Mouse (Mus musculus): ENCODE results near the gene Capn15. TPM values are rescaled to one million over a fixed set of nuclear protein-coding genes. Genes with fewer than 3 reads are reported as not detected.
A peak's percentile ranks its signal among the peaks of the same experiment; 100 is the strongest.

Gene Capn15
- polyA plus RNA-seq, 1 experiment from 2014 or later = 20.5 TPM

DNA sequence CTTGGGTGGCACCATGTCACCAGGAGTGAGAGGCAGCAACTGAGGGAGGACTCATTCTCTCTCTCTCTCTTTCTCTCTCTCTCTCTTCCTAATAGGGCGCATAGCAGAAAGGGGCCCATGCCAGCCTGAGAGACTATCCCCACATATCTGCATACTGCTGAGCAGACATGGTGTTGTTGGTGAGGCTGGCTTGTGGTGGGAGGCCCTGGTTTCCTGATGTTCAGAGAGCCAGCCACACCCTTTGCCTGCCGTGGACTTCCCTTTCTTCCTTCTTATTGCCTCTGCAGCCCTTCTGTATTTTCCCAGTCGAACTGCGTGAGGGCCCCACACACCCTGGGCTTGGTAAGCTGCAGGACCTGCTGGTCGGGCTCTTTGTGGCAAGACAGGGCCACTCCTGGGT lies 4.7 kb upstream of the Capn15 start:
- Histone ChIP-seq H3K9ac (no peak overlapping the region), H3K27me3 (no peaks in the 10 kb centered on the region), H3K4me1 (replicated peaks) (peaks cover 10% of the 10 kb centered on the region), H3K36me3 (peaks cover 73% of the 10 kb centered on the region), H3K9me3 (no peaks in the 10 kb centered on the region), H3K4me2 (no peak overlapping the region), H3K27ac (replicated peaks) (no peak overlapping the region), H3K4me3 (no peak overlapping the region)
- no peak for ATAC-seq (ENCODE audit: low read depth)
- WGBS = 93% methylated on average over 5 of the region's 5 CpGs

DNA sequence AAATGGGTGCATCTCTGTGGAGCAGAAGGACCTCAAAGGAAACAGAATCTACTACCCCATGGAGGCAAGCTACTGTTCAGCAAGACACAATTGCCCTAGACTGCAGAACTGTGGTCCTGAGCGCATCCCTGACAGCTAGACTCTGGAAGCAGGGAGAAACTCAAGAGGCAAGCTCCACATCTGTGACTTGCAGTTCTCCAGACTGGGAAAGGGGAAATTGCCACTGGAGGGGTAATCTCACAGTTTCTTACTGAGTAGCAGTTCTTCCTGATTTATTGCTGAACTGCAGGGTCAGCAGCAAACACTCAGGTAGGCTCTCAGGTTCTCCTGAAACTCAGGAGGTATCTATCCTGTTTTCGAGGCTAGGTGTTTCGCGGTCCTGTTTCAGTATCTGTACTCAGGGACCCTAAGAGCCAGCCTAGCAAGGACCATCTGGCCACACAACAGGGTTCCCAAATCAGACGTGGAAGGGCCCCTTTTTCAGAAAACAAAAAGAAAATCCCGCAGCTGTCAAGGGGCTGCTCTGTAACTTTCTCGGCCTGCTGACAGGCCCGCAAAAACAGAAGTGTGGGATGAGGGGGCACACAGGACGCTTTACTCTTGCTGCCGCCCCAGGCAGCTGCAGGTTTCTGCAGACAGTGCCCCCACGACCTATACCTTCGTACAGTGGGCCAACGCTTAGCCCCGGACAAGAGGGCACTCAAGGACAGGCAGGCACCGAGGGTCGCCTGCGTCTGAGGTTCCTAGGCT lies 865 bp downstream of the Capn15 start:
- H3K27ac ChIP-seq (replicated peaks) = peak overlapping the region; percentile 89
- ATAC-seq (ENCODE audit: low read depth) = no peak
- peaks cover 43% of the 10 kb centered on the region for H3K4me1 ChIP-seq (replicated peaks)
- H3K27me3 ChIP-seq = no peaks in the 10 kb centered on the region
- 13% methylated on average over 17 of the region's 17 CpGs for WGBS
- peak overlapping the region; percentile 79 for H3K4me3 ChIP-seq
- peaks cover 18% of the 10 kb centered on the region for H3K36me3 ChIP-seq
- H3K9me3 ChIP-seq = no peaks in the 10 kb centered on the region
- H3K9ac ChIP-seq = peak overlapping the region; percentile 91
- H3K4me2 ChIP-seq = peak overlapping the region; percentile 77

DNA sequence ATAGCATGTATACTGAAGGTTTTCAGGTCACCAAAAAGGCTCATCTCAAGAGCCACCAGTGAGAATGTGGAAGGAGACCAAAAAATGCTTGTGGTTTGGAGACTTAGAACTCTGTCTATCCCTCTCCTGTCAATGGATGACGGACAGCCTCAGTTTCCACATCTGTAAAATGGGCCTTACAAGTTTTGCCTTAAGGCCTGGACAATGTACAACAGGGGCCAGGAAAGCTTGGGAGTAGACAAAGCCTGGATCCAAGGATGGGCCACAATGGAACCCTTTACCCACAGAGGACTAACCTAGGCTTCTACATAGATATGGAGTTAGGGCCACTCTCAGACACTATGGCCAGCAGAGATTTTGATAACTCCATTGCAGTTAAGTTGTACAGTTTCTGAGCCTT lies 1.5 kb downstream of the Capn15 start:
- H3K9me3 ChIP-seq = no peaks in the 10 kb centered on the region
- H3K4me2 ChIP-seq = peak overlapping the region; percentile 77
- H3K4me3 ChIP-seq = peak overlapping the region; percentile 79
- 98% methylated on average over 1 of the region's 1 CpGs for WGBS
- ATAC-seq (ENCODE audit: low read depth) = no peak
- no peak overlapping the region for H3K27ac ChIP-seq (replicated peaks)
- H3K36me3 ChIP-seq = peaks cover 13% of the 10 kb centered on the region; the same call in 1 of the 2 replicates
- H3K4me1 ChIP-seq (replicated peaks) = peaks cover 43% of the 10 kb centered on the region
- H3K27me3 ChIP-seq = no peaks in the 10 kb centered on the region
- peak overlapping the region; percentile 91 for H3K9ac ChIP-seq

DNA sequence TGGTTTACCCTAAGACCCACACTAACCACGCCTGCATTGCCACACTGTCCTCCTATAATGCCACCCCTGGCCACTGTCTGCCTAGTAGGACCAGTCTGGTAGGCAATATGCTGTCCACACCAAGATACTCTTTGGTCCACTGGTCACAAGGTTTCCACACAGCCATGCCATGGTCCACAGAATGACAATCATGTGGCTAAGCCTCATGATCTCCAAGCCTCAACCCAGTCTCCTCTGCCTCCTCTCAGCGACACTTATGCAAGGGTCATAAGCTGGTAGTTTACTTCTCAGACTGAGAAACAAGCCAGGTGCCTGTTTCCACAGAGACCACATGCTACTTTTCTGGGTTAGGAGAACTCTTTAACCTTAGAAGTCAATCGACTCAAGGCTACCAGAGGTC lies 2.7 kb downstream of the Capn15 start:
- ATAC-seq (ENCODE audit: low read depth) = no peak
- Histone ChIP-seq H3K27me3 (no peaks in the 10 kb centered on the region), H3K4me3 (no peak overlapping the region), H3K27ac (replicated peaks) (no peak overlapping the region), H3K4me2 (no peak overlapping the region), H3K4me1 (replicated peaks) (peaks cover 43% of the 10 kb centered on the region), H3K9ac (no peak overlapping the region), H3K36me3 (0 out of 2 replicates have a peak, but pooled peaks cover 4% of the 10 kb centered on the region), H3K9me3 (no peaks in the 10 kb centered on the region)
- WGBS = 97% methylated on average over 3 of the region's 3 CpGs

DNA sequence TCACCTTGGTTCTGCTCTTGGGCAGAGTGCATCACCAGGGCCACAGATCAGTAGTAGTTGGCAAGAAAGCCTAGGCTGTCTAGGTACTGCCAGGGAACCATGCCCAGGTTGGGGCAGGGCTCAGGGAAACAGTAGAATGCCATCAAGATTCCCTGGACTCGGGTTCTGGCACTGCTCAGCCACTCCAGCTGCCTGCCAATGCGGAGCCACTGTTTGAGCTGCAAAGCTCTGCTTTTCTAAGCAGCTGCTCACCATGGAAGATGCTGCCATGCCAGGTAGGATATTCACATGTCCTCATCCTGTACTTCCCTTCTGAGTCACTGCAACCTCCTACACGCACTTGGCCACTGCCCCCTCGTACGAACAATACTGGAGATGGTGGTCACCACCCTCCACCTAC lies 4.7 kb downstream of the Capn15 start:
- Histone ChIP-seq H3K9ac (no peak overlapping the region), H3K9me3 (no peaks in the 10 kb centered on the region), H3K4me1 (replicated peaks) (peaks cover 33% of the 10 kb centered on the region), H3K36me3 (0 out of 2 replicates have a peak, but pooled peaks cover 3% of the 10 kb centered on the region), H3K4me3 (no peak overlapping the region), H3K27ac (replicated peaks) (no peak overlapping the region), H3K4me2 (no peak overlapping the region), H3K27me3 (no peaks in the 10 kb centered on the region)
- no peak for ATAC-seq (ENCODE audit: low read depth)
- WGBS = 88% methylated on average over 5 of the region's 5 CpGs

DNA sequence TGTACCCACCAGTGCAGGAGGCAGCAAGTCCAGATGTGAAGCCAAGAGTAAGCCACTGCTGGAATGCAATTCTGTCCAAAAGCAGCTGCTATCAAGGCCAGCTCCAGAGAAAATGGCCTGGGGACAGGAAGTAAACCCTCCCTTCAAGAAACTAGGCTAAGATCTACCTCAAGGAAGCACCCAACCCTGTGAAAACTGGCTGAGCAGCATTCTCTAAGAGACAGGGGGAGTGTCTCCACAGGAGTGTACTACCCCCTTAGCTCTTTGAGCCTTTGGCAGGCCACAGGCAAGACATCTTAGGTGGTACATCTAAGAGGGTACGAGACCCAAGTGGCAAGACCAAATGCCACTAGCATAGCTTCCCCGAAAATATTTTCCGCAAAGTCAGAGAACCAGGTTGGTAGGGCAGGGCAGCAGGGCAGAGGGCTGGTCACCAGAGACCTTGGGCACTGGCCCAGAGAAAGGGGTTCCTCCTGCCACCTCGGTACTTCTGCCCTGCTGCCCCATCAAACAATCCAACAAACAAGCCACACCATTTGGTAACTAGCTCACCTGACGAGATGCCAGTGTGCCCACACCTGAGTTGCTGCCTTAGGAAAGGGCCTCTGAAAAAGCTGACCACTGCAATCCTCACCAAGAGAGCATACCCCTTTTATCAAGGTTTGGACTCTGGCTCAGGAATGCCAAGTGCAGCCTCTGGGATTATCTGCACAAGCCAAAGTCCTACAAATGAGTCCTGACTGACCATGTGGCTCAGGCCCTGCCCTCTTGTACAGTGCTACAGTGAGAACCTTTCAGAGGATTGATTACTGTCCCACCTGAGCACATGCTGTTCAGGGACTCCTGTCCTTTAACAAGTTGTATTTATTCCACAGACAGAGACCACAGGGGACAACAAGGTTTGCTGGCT lies 5.5 kb downstream of the Capn15 start:
- ATAC-seq (ENCODE audit: low read depth) = no peak
- 93% methylated on average over 5 of the region's 5 CpGs for WGBS
- Histone ChIP-seq H3K9me3 (no peaks in the 10 kb centered on the region), H3K4me3 (no peak overlapping the region), H3K4me2 (no peak overlapping the region), H3K27ac (replicated peaks) (no peak overlapping the region), H3K4me1 (replicated peaks) (peaks cover 33% of the 10 kb centered on the region), H3K9ac (no peak overlapping the region), H3K27me3 (no peaks in the 10 kb centered on the region), H3K36me3 (0 out of 2 replicates have a peak, but pooled peaks cover 3% of the 10 kb centered on the region)

DNA sequence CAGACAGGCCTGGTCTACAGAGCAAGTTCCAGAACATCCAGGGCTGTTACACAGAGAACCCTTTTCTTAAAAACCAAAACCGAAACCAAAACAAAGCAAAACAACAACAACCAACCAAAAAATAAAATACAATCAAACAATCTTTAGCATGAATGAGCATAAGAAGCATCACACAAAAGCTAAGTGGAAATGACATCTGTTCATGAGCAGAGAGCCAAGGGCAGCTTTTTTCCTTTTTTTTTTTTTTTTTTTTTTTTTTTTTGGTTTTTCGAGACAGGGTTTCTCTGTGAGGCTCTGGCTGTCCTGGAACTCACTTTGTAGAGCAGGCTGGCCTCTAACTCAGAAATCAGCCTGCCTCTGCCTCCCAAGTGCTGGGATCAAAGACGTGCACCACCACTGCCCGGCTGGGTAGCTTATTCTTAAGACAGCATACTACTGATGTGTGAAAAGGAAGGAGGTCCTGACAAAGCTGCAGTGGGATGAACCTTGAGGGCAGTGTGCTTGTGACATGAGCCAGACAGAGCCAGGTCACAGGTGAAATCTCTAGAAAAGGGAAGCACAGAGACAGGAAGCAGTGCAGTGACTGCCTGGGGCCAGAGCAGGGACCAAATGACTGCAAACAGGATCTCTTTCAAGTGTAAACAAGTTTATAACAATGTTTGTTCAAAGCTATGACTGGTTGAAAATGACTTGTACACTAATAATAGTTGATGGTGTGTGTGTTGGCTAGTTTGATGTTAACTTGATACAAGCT lies 14.5 kb downstream of the Capn15 start:
- Histone ChIP-seq H3K36me3 (peaks cover 14% of the 10 kb centered on the region), H3K4me3 (no peak overlapping the region), H3K27me3 (no peaks in the 10 kb centered on the region), H3K27ac (replicated peaks) (no peak overlapping the region), H3K4me1 (replicated peaks) (0 out of 2 replicates have a peak, but pooled peaks cover 10% of the 10 kb centered on the region), H3K9ac (0 out of 2 replicates have a peak overlapping the region, but pooled peaks have one; percentile 31), H3K9me3 (no peaks in the 10 kb centered on the region), H3K4me2 (no peak overlapping the region)
- 90% methylated on average over 4 of the region's 4 CpGs for WGBS
- ATAC-seq (ENCODE audit: low read depth) = no peak

DNA sequence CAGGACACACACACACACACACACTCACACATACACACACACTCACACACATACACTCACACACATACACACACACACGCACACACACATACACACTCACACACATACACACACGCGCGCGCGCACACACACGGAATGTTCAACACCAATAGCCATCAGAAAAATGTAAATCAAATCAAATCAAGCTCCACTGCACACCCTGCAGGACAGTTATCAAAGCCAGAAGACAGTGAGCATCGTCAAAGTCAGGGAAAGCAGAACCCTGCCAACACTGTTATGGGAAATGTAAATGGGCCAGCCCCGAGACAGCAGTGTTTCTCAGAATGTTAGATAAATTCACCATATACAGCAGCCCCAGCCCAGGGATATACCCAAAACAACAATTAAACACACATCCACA lies 15.1 kb downstream of the Capn15 start:
- Histone ChIP-seq H3K4me3 (no peak overlapping the region), H3K9ac (no peak overlapping the region), H3K27ac (replicated peaks) (no peak overlapping the region), H3K4me1 (replicated peaks) (0 out of 2 replicates have a peak, but pooled peaks cover 10% of the 10 kb centered on the region), H3K4me2 (no peak overlapping the region), H3K27me3 (no peaks in the 10 kb centered on the region), H3K36me3 (peaks cover 14% of the 10 kb centered on the region), H3K9me3 (no peaks in the 10 kb centered on the region)
- WGBS = 90% methylated on average over 9 of the region's 9 CpGs
- no peak for ATAC-seq (ENCODE audit: low read depth)

DNA sequence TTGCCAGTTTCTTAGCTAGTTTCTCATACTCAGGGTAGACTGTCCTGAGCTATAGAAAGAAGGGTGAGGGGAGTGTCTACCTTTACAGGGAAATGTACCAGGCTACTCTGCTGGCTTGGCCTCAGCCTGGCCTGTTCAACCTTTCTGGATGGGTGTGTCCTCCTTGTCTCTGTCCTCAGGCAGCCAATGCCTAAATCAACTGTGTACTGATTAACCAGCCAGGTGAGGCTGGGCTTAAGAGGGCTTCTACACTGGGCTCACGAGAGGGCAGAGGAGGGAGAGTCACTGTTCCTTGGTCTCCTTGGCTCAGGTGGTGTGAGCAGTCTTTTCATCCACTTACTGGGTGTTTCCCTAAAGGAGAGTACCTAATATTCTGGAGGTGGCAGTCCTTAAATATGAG lies 17.4 kb downstream of the Capn15 start:
- H3K9me3 ChIP-seq = no peaks in the 10 kb centered on the region
- H3K4me1 ChIP-seq (replicated peaks) = 0 out of 2 replicates have a peak, but pooled peaks cover 10% of the 10 kb centered on the region
- H3K36me3 ChIP-seq = peaks cover 30% of the 10 kb centered on the region
- H3K4me2 ChIP-seq = no peak overlapping the region
- H3K4me3 ChIP-seq = no peak overlapping the region
- H3K9ac ChIP-seq = no peak overlapping the region
- WGBS = 75% methylated on average over 1 of the region's 1 CpGs
- ATAC-seq (ENCODE audit: low read depth) = no peak
- no peak overlapping the region for H3K27ac ChIP-seq (replicated peaks)
- H3K27me3 ChIP-seq = no peaks in the 10 kb centered on the region

DNA sequence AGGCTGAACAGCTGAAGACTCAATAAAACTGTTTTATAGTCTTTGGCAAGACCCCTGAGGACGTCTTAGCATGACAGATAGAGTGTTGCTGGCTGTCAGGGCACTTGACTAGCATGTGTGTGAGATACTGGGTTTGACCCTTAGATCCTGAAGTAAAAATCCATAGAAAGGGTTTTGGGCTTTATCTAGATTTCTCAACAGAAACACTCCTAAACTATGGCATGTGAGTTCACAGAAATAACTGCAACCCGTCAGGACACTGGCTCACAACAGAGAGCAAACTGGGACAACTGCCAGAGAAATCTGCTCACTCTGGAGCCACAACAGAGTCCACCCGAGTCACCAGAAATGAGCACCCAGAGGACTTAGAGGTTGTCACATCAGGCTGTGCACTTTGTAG lies 17.9 kb downstream of the Capn15 start:
- 0 out of 2 replicates have a peak, but pooled peaks cover 10% of the 10 kb centered on the region for H3K4me1 ChIP-seq (replicated peaks)
- WGBS = 46% methylated on average over 3 of the region's 3 CpGs
- no peak overlapping the region for H3K4me3 ChIP-seq
- no peak overlapping the region for H3K27ac ChIP-seq (replicated peaks)
- H3K27me3 ChIP-seq = no peaks in the 10 kb centered on the region
- H3K9me3 ChIP-seq = no peaks in the 10 kb centered on the region
- H3K9ac ChIP-seq = no peak overlapping the region
- H3K36me3 ChIP-seq = peaks cover 32% of the 10 kb centered on the region
- no peak overlapping the region for H3K4me2 ChIP-seq
- ATAC-seq (ENCODE audit: low read depth) = no peak

DNA sequence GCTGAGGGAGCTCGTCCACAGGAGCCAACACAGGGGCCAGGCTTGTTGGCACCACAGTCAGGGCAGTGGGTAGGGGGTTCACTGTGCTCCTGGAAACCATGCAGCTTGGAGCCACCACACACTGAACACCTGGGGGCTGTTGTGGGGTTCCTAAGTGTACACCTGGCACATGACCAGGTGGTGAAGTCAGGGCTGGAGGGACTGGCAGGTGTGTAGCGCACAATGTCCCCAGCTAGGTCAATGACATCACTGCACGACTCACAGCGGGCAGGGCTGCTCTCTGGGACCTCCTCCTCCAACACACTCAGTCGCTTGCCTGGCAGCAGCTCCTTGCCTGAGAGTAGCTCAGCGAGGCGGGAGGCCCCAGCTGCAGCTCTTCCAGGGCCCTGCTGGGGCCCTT lies 21.3 kb downstream of the Capn15 start:
- Histone ChIP-seq H3K4me3 (no peak overlapping the region), H3K4me1 (replicated peaks) (0 out of 2 replicates have a peak, but pooled peaks cover 10% of the 10 kb centered on the region), H3K27ac (replicated peaks) (no peak overlapping the region), H3K36me3 (peaks cover 58% of the 10 kb centered on the region), H3K9ac (no peak overlapping the region), H3K9me3 (no peaks in the 10 kb centered on the region), H3K4me2 (no peak overlapping the region), H3K27me3 (no peaks in the 10 kb centered on the region)
- 87% methylated on average over 7 of the region's 7 CpGs for WGBS
- no peak for ATAC-seq (ENCODE audit: low read depth)

All from neural tube, embryonic 13.5 days (tissue).